In the genomic region with DNA sequence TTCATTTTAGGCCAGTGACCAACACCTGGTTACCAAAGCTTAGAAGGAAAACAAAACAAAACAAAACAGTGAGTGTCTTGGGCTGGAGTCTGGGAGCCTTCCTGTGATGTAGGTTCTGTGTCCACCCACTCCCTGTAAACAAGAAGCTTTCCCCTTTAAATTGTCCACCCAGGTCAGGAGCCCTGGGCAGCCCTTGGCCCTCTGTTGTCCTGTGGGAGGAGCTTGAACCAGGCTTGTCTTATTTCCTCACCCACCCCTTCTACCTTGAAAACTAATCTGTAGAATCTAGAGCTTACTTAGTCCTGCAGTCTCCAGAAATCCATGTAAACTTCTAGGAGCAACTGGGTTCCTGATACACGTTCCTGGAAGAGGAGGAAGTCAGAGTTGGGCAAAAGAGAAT, we compare ENCODE assay signal across 25 mouse cellular contexts. TPM values are rescaled to one million over a fixed set of nuclear protein-coding genes. Genes with fewer than 3 reads are reported as not detected.
DNase-seq lines count a peak whose midpoint lies in the region; ATAC-seq lines count a peak whose summit lies in the region.
"Had no signal": no experiment of that assay in that cellular context is flagged by ENCODE, and none has a peak within 500 bp of the region (broad histone marks: within the 10 kb centered on the region; RNA-seq: fewer than 3 reads in every experiment).

No protein-coding gene starts in this region.

- H3K4me1 ChIP-seq in forebrain, embryonic 10.5 days = peaks cover 9% of the 10 kb centered on the region
- peaks cover 66% of the 10 kb centered on the region for H3K4me1 ChIP-seq in forebrain, embryonic 13.5 days
- H3K4me1 ChIP-seq in neural tube, embryonic 11.5 days (ENCODE audit: control insufficient read depth, insufficient read depth, low read length) = no peaks in the 10 kb centered on the region
- H3K4me1 ChIP-seq in neural tube, embryonic 15.5 days = peaks cover 32% of the 10 kb centered on the region

- H3K9me3 ChIP-seq in forebrain, embryonic 10.5 days = no peaks in the 10 kb centered on the region
- H3K9me3 ChIP-seq in forebrain, embryonic 13.5 days (replicated peaks) = no peaks in the 10 kb centered on the region
- no peaks in the 10 kb centered on the region for H3K9me3 ChIP-seq in neural tube, embryonic 11.5 days (ENCODE audit: control insufficient read depth, low read length)
- H3K9me3 ChIP-seq in neural tube, embryonic 15.5 days (replicated peaks) = no peaks in the 10 kb centered on the region
- H3K9me3 ChIP-seq: embryonic facial prominence, embryonic 15.5 days; heart, embryonic 13.5 days; hindbrain, embryonic 15.5 days had no signal

- H3K27me3 ChIP-seq in forebrain, embryonic 10.5 days (ENCODE audit: poor library complexity, severe bottlenecking) = peaks cover 100% of the 10 kb centered on the region
- H3K27me3 ChIP-seq in forebrain, embryonic 13.5 days = peaks cover 99% of the 10 kb centered on the region
- peaks cover 98% of the 10 kb centered on the region for H3K27me3 ChIP-seq in neural tube, embryonic 11.5 days (ENCODE audit: control insufficient read depth, insufficient read depth, low read length)
- peaks cover 96% of the 10 kb centered on the region for H3K27me3 ChIP-seq in neural tube, embryonic 15.5 days (replicated peaks)

- H3K36me3 ChIP-seq in forebrain, embryonic 10.5 days (replicated peaks) = no peaks in the 10 kb centered on the region
- H3K36me3 ChIP-seq in forebrain, embryonic 13.5 days (ENCODE audit: poor library complexity, severe bottlenecking) = no peaks in the 10 kb centered on the region
- no peaks in the 10 kb centered on the region for H3K36me3 ChIP-seq in neural tube, embryonic 11.5 days (ENCODE audit: control insufficient read depth, insufficient read depth, low read length)
- no peaks in the 10 kb centered on the region for H3K36me3 ChIP-seq in neural tube, embryonic 15.5 days
- H3K36me3 ChIP-seq: embryonic facial prominence, embryonic 15.5 days; heart, embryonic 13.5 days; hindbrain, embryonic 15.5 days had no signal

- H3K9ac ChIP-seq in forebrain, embryonic 13.5 days = no peak overlapping the region
- no peak overlapping the region for H3K9ac ChIP-seq in neural tube, embryonic 11.5 days (ENCODE audit: low read length)
- no peak overlapping the region for H3K9ac ChIP-seq in neural tube, embryonic 15.5 days (replicated peaks)
- H3K9ac ChIP-seq: embryonic facial prominence, embryonic 15.5 days; heart, embryonic 13.5 days; hindbrain, embryonic 15.5 days had no signal

- 0% methylated on average over 1 of the region's 1 CpGs for WGBS in forebrain, embryonic 10.5 days
- WGBS in forebrain, embryonic 13.5 days = 9% methylated on average over 1 of the region's 1 CpGs
- 0% methylated on average over 1 of the region's 1 CpGs for WGBS in neural tube, embryonic 11.5 days
- 9% methylated on average over 1 of the region's 1 CpGs for WGBS in neural tube, embryonic 15.5 days

- no peak overlapping the region for H3K4me2 ChIP-seq in forebrain, embryonic 13.5 days
- no peak overlapping the region for H3K4me2 ChIP-seq in neural tube, embryonic 11.5 days (ENCODE audit: low read depth)
- H3K4me2 ChIP-seq in neural tube, embryonic 15.5 days = no peak overlapping the region
- H3K4me2 ChIP-seq: embryonic facial prominence, embryonic 15.5 days; heart, embryonic 13.5 days; hindbrain, embryonic 15.5 days had no signal

- ATAC-seq in forebrain, embryonic 13.5 days = no peak
- no peak for ATAC-seq in neural tube, embryonic 11.5 days (ENCODE audit: insufficient read depth, low FRiP score, low TSS enrichment)
- ATAC-seq in neural tube, embryonic 15.5 days (ENCODE audit: low FRiP score) = no peak
- ATAC-seq: activated CD4-positive, CD25-positive, alpha-beta regulatory T cell, adult 4 months; intestine, embryonic 16.5 days; Patski had no signal

- no peak overlapping the region for H3K4me3 ChIP-seq in forebrain, embryonic 10.5 days
- H3K4me3 ChIP-seq in forebrain, embryonic 13.5 days = no peak overlapping the region
- no peak overlapping the region for H3K4me3 ChIP-seq in neural tube, embryonic 11.5 days (ENCODE audit: low read depth, low read length)
- H3K4me3 ChIP-seq in neural tube, embryonic 15.5 days (replicated peaks) = no peak overlapping the region
- H3K4me3 ChIP-seq: embryonic facial prominence, embryonic 15.5 days; erythroblast, embryonic 14.5 days; gastrocnemius, adult 2 months; heart, embryonic 13.5 days; hindbrain, embryonic 15.5 days had no signal

- DNase-seq in cerebellum, adult 18-20 months = peak; percentile 44 to 47
- DNase-seq in cerebellum, adult 8-10 months = no peak
- peak; percentile 14 for DNase-seq in forebrain, embryonic 10.5 days (ENCODE audit: extremely low spot score, low spot score)
- DNase-seq in neural tube, embryonic 11.5 days (ENCODE audit: low spot score) = peak; percentile 15
- DNase-seq in left cerebral cortex, adult 8-10 months (ENCODE audit: low spot score in 2 of 2) = no peak
- DNase-seq: adrenal gland, postnatal 14 days; embryo, embryonic 11 days; gastrocnemius, adult 2 months; gastrocnemius, postnatal 25 days; heart, adult 11 months; heart, postnatal 36 days; kidney, adult 2 months had no signal

- no peak overlapping the region for H3K27ac ChIP-seq in forebrain, embryonic 10.5 days
- no peak overlapping the region for H3K27ac ChIP-seq in forebrain, embryonic 13.5 days
- H3K27ac ChIP-seq in neural tube, embryonic 11.5 days (ENCODE audit: low read depth, low read length) = no peak overlapping the region
- no peak overlapping the region for H3K27ac ChIP-seq in neural tube, embryonic 15.5 days (replicated peaks)
- H3K27ac ChIP-seq: embryonic facial prominence, embryonic 15.5 days; gastrocnemius, adult 2 months; heart, embryonic 13.5 days had no signal

RNA-seq across cellular contexts. Expression of gene Neurod2, which starts 7.3 kb away (rescaled TPM):
- polyA plus RNA-seq in forebrain, embryonic 10.5 days (2016; fragmentation: Nextera tagmentation; extraction: Ambion mirVana) = 0.14 TPM in 1 of 2 replicates, not detected in the other
- polyA plus RNA-seq in forebrain, embryonic 13.5 days (2015; fragmentation: Nextera tagmentation; extraction: Ambion mirVana) = 45.4 and 72.1 TPM in 2 replicates
- polyA plus RNA-seq in neural tube, embryonic 11.5 days (2014; fragmentation: Nextera tagmentation; extraction: Ambion mirVana) = 1.2 TPM in 2 replicates
- polyA plus RNA-seq in neural tube, embryonic 15.5 days (2015; fragmentation: Nextera tagmentation; extraction: Ambion mirVana) = 13.7 and 16.3 TPM in 2 replicates
- 10 to 100 TPM; 54.9 to 63.3 (median 60.4) TPM for total RNA-seq in left cerebral cortex, adult 8-10 months (2022)
- total RNA-seq: adrenal gland, adult 18-20 months; adrenal gland, postnatal 14 days; CH12.LX; common myeloid progenitor, adult 5-6 weeks; gastrocnemius, adult 2 months; gastrocnemius, postnatal 25 days; heart, postnatal 36 days had no signal
- polyA plus RNA-seq: activated CD4-positive, CD25-positive, alpha-beta regulatory T cell, adult 4 months; erythroblast, embryonic 14.5 days; heart, embryonic 13.5 days; heart, postnatal 0 days; kidney, adult 2 months; Patski had no signal

RNA-seq across cellular contexts. Expression of gene Ppp1r1b, which starts 26.0 kb away (rescaled TPM):
- polyA plus RNA-seq in forebrain, embryonic 10.5 days (2016; fragmentation: Nextera tagmentation; extraction: Ambion mirVana) = 0.23 and 0.41 TPM in 2 replicates
- polyA plus RNA-seq in forebrain, embryonic 13.5 days (2015; fragmentation: Nextera tagmentation; extraction: Ambion mirVana) = 14.6 and 20.0 TPM in 2 replicates
- polyA plus RNA-seq in neural tube, embryonic 11.5 days (2014; fragmentation: Nextera tagmentation; extraction: Ambion mirVana) = 0.15 TPM in 1 of 2 replicates, not detected in the other
- polyA plus RNA-seq in neural tube, embryonic 15.5 days (2015; fragmentation: Nextera tagmentation; extraction: Ambion mirVana) = 2.5 and 3.7 TPM in 2 replicates
- total RNA-seq in left cerebral cortex, adult 8-10 months (2022) = 100 to 1,000 TPM; 502 to 655 (median 573) TPM
- total RNA-seq: common myeloid progenitor, adult 5-6 weeks; gastrocnemius, adult 2 months had no signal
- polyA plus RNA-seq: activated CD4-positive, CD25-positive, alpha-beta regulatory T cell, adult 4 months had no signal

RNA-seq across cellular contexts. Expression of gene Stard3, which starts 36.0 kb away (rescaled TPM):
- polyA plus RNA-seq in forebrain, embryonic 10.5 days (2016; fragmentation: Nextera tagmentation; extraction: Ambion mirVana) = 39.8 and 41.0 TPM in 2 replicates
- 44.0 and 45.5 TPM in 2 replicates for polyA plus RNA-seq in forebrain, embryonic 13.5 days (2015; fragmentation: Nextera tagmentation; extraction: Ambion mirVana)
- polyA plus RNA-seq in neural tube, embryonic 11.5 days (2014; fragmentation: Nextera tagmentation; extraction: Ambion mirVana) = 39.7 and 45.6 TPM in 2 replicates
- polyA plus RNA-seq in neural tube, embryonic 15.5 days (2015; fragmentation: Nextera tagmentation; extraction: Ambion mirVana) = 31.6 and 37.6 TPM in 2 replicates
- total RNA-seq in left cerebral cortex, adult 8-10 months (2022) = 10 to 100 TPM; 35.7 to 40.8 (median 38.3) TPM

Comparison
In these comparisons a context has a peak if more than half of its experiments do, and no peak if none do; other contexts are left out.
1. DNase-seq: peak in cerebellum, adult 18-20 months (2 of 2), forebrain, embryonic 10.5 days (single experiment) and neural tube, embryonic 11.5 days (single experiment); none in cerebellum, adult 8-10 months (single experiment) and left cerebral cortex, adult 8-10 months (0 of 2).